Mouse (Mus musculus): ENCODE measurements around the gene Zdhhc6.
A peak's percentile ranks its signal among the peaks of the same experiment; 100 is the strongest.

Gene Zdhhc6

DNA sequence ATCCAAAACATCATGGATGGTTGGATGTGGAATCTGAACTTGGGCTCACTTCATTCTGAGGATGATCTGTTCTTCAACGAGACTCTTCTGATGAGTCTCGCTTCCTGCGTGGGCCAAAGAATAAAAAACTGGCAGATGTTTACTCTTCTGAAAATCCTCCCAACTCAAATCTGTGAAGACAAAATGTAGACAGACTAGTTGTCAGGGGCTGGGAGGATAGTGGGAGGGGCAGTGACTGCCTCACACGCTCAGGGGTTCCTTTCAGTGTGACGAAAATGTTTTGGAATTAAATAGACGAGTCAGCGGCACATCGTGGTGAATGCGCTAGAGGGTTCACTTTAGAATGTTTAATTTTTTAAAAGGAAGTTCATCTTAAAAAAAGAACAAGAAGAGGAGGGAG, 59.7 kb downstream of the Zdhhc6 start:
- no peak for DNase-seq

DNA sequence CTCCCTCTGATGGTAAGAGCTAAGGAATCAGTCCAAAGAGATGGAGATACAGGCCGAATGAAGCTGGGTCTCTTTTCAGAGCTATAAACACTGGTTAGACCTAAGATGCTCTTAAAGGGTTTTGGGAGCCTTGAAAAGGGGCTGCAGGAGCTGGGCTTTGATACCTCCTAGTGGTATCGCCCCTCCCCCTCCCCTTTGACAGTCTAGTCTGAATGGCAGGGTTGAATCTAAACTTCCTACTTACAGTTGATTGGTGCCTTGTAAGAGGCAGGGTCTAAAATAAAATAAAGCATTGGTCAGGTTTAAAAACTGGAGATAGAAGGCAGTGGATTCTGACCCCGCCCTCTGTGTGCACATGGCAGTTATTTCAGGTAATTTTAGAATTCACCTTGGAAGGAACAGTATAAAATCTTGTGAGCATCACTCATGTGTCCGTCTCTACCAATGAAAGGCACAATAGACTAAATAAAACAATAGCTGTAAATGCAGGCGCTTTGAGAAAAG, 61.3 kb downstream of the Zdhhc6 start:
- peak; percentile 54 to 68 for DNase-seq

DNA sequence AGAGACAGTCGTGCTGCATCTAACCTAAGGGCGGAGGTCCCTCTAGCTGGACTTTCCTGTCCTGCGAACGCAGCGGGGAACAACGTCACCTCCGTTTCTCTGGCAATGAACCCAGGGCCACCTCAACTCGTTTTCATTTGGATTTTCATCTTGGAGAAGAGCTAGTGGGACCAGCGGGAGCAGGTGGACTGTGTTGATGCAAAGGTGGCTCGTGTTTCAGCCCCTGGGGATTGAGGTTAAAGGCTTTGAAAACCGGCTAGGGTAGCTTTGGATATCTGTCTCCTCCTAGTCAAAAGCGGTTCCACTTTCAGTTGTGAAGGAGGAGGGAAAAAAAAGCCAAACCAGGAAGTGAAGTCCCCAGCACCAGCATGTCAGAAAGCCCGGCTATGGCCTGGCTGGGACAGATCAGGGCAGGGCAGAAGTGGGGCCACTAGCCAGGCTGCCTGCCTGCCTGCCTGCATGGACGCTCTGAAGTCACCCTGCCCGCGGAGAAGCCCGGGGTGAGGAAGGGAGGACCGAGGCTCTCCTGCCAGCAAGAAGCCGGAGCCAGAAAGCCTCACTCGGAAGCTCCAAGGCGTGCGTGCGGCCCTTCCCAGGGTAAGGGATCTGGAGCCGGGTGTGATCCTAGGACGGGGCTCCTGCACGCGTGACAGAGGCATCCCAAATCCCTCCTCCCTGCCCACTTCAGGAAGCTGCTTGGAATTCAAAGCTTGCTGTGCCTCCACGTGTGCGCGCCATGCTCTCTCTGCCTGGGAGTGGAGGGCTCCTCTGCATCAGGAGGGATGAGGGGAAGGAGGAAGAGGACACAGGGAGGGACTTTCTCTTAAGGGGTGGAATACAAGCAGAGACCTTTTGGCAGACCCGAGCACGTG, 62.0 kb downstream of the Zdhhc6 start:
- peak; percentile 64 to 70 for DNase-seq

DNA sequence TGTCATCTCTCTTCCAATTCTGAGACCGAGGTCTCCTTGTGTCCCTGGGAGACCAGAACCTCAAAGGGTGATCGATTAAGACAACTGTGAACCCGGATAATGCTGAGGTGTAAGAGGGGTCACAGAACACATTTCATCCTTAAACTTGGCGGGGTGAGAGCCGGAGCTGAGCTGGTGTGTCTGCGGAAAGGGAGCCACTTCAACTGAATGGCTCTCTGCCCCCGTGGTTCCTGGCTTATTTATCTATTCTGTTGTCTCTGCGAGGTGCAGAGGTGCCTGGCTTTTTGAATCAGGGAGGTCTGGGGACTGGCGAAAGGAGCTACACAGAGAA, 62.6 kb downstream of the Zdhhc6 start:
- no peak for DNase-seq

DNA sequence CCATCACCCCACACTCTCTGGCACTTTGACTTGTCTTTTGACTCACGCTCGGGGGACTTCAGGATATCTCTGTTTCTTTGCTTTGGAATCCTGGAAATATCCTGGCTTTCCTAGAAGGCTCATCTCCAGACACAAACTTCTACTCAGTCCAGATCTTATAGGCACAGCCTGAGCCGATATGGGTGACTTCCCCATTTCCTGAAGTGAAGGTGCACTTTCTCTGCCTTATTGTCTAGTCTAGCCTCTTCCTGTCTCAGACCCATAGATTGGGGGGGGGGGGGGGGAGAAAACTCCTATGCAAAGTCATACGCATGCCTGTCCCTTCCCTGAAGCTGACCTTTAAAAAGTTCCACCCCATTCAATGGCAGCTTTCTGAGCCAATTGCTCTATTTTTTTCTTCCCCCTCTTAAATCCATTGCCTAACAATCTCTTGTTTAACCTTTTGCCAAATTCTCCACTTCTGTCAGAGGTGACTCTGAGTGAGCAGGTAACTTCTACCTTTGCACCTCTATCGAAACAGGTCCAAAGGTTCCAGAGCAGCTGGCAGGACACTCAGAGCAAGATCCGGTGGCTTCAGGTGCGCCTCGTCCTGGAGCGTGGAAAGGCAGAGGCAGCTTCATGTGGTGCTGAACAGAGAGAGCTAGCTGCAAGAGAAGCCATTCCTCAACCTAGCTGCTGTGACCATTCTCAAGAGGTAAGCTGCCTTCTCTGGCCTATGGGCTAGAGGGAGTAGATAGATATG, 64.3 kb downstream of the Zdhhc6 start, which contains the start of gene Acsl5:
Gene Acsl5, plus strand, starts transcription at position 556 of the 742 bp plus-strand sequence.
- DNase-seq = no peak

DNA sequence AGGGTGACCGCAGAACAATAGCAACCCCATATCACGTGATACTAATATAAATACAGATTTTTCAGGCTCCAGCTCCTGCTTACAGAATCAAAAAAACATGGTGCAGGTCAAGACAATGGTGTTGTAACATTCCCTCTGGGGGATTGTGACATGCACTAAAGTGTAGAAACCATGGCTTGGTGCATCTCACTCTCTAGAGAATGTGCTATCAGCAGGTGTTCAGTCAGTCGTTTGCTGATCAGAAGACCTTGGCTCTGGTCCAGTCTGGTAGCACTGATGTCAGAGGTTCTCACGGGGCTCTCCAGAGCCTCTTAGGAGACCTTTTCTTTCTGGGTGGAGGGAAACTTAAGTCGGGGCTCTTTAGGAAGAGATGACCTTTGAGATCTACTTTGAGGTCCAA, 65.4 kb downstream of the Zdhhc6 start:
- DNase-seq = no peak

DNA sequence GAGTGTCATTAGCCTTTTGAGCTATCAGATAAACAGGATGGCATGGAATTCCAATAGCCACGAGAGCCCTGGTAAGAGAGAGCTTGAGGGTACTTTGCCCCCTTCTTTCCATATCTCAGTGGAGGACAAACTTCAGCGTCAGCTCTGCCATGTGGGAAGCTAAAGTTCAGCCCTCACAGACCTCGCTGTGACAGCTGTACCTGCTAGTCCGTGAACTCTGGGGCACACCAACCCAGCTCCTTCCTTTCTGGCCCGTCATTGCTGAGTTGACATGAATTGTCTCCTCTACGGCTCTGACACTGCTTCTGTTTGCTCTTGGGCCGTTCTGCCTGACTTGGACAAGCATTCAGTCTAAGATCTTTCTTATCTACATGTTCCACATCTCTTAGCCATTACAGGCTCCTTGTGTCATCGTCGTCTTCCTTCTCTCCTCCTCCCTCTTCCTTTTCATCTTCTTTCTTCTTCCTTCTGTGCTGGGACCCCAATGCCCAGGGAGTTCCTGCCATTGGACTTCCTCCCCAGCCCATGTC, 67.8 kb downstream of the Zdhhc6 start:
- no peak for DNase-seq

DNA sequence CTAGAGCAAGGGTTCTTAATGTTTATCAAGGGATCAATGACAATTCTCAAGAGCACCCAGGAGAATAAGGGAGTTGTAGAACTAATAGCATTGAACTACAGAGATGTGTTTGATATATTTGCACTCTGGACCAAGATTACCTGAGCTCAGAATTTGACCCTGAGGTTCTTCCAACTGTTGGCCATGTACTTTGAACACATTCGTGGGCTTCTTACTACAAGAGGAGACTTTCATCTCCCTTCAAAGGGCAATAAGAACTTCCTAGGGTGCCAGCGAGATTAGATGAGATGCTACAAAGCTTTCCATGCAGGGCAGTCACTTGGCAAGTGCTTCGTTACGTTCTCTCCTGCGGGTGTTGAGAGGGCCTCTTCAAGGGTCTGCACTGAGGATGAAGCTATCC, 68.3 kb downstream of the Zdhhc6 start:
- no peak for DNase-seq

DNA sequence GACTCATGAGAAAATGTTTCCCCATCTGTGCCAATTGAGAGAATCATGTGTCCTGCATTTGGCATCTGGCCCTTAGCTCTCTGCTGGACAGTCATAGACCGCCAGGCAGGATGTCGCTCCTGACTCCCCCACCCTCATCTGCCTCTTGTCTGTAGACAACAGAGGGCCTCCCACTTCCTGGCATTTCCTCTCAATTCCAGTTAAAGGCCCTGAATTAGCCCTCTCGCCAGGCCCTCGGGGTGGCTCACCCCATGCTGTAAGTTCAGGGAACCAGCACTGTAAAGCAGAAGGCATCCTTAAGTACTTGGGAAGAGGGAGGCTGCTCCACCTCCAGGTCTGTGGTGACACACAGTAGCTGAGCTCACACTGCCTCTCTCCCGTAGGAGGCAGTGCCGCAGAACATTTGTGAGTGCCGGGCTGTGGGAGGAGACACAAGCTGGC, 71.0 kb downstream of the Zdhhc6 start:
- peak; percentile 72 to 73 for DNase-seq

DNA sequence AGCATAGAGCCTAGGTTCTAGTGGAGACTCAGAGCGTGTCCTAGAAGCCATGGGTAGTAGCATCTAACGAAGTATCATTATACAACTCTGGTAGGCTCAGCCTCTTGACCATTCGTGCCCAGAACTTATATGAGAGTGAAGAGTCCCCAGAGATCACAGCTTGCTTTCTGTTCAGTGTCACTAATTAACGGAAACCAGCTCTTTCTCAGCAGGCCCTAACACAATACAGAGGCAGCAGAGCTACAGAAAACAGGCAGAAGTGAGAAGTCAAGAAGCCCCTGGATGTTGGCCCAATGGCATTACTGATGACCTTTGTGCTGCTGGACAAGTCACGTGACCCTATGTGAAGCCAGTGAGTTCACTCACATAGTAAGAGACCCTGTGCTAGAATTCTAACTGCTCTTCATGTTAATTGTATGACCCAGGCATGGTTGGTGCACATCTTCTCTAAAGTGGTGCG, 74.6 kb downstream of the Zdhhc6 start, which contains the start of gene Gucy2g:
Gene Gucy2g, minus strand, starts transcription at position 51 of the 460 bp plus-strand sequence.
- no peak for DNase-seq

DNA sequence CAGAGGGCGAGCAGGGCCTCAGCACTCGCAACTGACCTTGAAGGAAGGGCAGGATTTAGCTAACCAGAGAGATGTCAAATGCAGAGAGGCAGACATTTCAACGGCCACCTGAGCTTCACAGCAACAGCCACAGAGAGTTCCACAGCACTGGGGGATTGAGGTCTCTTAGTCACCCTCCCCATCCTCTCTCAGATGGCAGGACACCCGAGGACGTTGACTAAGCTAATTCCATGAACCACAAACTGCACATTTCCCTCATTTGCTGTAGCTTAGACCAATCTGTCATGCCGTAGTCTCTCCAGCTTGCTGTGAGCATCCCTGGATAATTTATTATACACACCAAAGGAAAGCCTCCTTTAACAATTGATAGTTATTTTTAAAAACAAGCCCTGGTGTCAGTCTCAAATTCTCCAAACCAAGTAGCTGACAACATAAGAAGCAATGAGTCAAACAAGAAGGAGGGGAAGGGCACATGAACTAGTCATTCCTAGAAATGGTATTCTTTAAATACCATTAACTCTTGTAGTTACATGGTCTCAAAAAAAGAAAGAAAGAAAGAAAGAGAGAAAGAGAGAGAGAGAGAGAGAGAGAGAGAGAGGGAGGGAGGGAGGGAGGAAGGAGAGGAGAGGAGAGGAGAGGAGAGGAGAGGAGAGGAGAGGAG, 75.9 kb downstream of the Zdhhc6 start:
- no peak for DNase-seq

DNA sequence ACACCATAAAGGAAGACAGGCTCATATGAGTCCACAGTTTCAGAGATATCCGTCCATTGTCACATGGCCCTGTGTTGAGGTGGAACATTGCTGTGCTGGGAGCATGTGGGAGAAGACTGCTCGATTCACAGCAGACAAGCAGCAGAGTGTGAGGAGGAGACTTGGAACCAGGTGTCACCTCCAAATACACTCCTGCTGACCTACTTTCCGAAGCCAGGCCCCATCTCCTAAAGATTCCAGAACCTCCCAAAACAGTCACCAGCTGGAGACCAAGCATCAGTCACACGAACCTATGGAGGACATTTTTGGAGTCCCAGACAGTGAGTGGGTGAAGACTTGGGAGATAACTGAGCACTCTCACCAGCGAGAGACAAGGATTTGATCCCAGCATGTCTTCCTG, 79.3 kb downstream of the Zdhhc6 start:
- DNase-seq = no peak

DNA sequence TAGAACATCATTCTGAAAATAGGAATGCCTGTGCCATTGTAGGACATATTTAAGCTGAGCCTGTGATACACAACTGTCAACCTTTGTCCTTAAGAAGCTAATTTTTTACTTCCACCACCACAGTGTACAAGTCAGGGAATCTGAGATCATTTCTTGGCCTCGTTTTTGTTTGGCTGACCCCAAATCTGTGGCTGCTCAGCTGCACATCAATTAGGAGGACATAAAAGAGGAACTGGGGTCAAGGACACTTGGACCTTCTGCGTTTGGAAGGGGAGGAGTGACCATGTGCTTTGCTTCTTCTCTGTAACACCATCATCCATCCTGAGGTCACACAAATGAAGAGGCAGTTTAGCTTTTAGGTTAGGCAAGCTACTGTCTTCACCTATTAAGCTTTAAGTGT, 79.8 kb downstream of the Zdhhc6 start:
- DNase-seq = no peak

DNA sequence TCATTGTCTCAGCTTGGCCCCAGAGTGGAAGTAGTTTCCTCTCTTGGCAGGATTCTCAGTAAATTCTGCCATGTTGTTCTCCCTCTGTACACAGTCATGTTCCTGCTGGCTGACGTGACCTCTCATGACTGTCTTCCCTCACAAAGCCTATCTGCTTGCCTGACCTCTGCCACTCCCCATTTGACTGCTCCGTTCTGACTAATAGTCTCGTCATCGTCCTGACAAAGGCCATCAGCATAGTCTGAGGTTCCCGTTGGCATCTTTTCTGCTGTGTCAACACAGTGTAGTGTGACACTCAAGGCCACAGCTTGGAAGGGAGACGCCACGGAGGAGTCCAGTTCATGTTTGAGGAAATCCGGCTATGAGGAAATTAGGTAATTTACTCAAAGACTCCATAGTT, 83.7 kb downstream of the Zdhhc6 start:
- DNase-seq = no peak

DNA sequence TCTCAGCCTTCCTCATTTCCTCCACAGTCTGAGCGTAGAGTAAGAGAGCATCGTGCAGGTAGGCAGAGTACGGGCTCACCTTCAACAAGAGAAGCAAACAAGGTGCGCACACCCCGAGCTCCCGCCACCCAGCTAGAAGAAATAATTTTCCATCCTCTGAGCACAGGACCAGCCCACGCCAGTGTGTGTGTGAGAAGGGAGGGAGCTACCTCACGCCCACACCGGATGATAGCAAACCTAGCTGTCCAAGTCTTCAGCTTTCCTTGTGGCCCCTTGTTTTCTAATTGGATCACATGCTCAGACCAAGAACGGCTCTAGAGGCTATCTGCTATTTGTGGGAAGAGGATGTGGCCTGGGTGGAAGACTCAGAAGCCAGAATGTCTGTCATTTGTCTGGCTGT, 84.8 kb downstream of the Zdhhc6 start:
- DNase-seq = no peak

DNA sequence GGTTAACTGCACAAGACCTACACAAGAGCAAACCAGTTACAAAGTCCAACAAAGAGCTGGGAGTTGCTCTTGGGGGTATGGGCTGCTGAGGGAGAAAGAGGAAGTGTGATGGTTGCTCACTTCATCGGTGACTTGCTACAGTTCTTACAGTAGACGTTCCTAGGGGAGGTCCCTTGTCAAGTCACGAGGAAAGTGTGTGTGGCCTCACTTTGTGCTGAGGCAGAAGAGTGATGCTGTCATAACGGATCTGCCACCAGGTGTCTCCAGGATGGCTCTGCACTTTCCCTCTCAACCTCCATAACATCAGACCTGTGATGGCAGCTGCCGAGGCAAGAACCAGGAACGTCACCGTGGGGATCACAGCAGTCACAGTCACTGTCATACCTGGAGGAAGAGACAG, 88.7 kb downstream of the Zdhhc6 start:
- no peak for DNase-seq

DNA sequence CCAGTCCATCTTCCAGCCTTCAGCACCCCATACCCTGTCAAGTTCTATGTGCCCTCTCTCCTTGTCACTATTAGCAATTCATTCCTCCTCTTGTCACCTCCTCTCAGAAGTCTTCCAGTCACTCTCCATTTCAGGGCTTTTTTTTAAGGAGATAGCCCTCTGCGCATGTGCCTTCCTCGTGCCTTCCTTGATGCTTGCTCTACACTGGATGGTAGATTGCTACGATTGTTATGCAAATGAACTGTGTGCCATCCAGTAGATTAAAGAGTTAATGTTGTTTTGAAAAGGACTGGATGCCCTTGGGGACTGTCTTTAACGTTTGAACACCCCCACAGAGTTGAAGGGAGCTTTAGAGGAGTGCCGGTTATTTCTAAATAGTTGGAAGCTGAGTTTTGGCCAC, 89.2 kb downstream of the Zdhhc6 start:
- DNase-seq = no peak

DNA sequence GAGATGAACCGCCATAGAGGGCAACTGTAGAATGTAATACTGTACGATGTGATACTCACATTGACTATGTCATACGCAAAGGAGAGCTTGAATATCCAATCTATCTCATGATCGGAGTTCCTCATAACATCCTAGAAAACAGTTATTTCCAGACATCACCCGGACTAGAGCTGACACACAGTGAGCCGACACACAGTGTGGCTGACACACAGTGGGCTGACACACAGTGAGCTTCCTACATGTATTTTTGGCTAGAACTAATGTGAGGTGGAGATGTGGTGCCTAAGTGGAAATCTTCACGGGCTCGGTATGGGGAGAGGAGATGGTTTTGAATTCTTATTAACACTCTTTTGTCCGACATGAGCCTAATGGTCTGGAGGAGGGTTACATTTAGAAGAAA, 93.6 kb downstream of the Zdhhc6 start:
- no peak for DNase-seq
